In genomic region chr4:140880207-140880606, GRCm38 (mm10) we compare ENCODE assay signal across 25 mouse cellular contexts. TPM values are rescaled to one million over a fixed set of nuclear protein-coding genes. Genes with fewer than 3 reads are reported as not detected.
A peak's percentile ranks its signal among the peaks of the same experiment; 100 is the strongest.
DNase-seq lines count a peak whose midpoint lies in the region; ATAC-seq and TF ChIP-seq lines count a peak whose summit lies in the region.
"Had no signal": no experiment of that assay in that cellular context is flagged by ENCODE, and none has a peak within 500 bp of the region (broad histone marks: within the 10 kb centered on the region; RNA-seq: fewer than 3 reads in every experiment).

No protein-coding gene starts in this region.

- intact Hi-C loops in gastrocnemius, adult 2 months (cut with DNase I): loop anchor here (5.0 kb wide), 1 partner anchor 43 kb away; no protein-coding TSS in a partner anchor

- no peak for TF ChIP-seq CTCF in gastrocnemius, adult 2 months (IDR thresholded peaks at IDR 0.05)

- DNase-seq in gastrocnemius, adult 2 months: no peak
- no peak for DNase-seq in gastrocnemius, postnatal 10 days
- DNase-seq in intestine, embryonic 14.5 days (ENCODE audit: low spot score): peak; percentile 41
- peak; percentile 1 for DNase-seq in liver
- no peak for DNase-seq in liver, embryonic 11.5 days (ENCODE audit: low spot score)
- peak; percentile 5 for DNase-seq in urinary bladder, adult 2 months (ENCODE audit: low spot score)
- no peak for DNase-seq in urinary bladder, postnatal 10 days (ENCODE audit: low spot score)
- DNase-seq: cerebellum, adult 18-20 months; cerebellum, adult 9-10 months; heart, adult 2 months; heart, postnatal 10 days; heart, postnatal 4 days had no signal

- no peaks in the 10 kb centered on the region for H3K36me3 ChIP-seq in intestine, embryonic 14.5 days (ENCODE audit: control insufficient read depth, insufficient read depth, low read length)
- H3K36me3 ChIP-seq in intestine, embryonic 16.5 days (ENCODE audit: control insufficient read depth, insufficient read depth, low read length): no peaks in the 10 kb centered on the region
- H3K36me3 ChIP-seq in liver, embryonic 11.5 days (ENCODE audit: control insufficient read depth, insufficient read depth, low read length): no peaks in the 10 kb centered on the region
- H3K36me3 ChIP-seq: forebrain, embryonic 12.5 days; G1E; heart, embryonic 12.5 days; heart, embryonic 15.5 days had no signal

- 0 out of 2 replicates have a peak overlapping the region, but pooled peaks have one; percentile 16 for H3K27ac ChIP-seq in gastrocnemius, adult 2 months
- H3K27ac ChIP-seq in intestine, embryonic 14.5 days (ENCODE audit: low read depth): no peak overlapping the region
- no peak overlapping the region for H3K27ac ChIP-seq in intestine, embryonic 16.5 days (ENCODE audit: low read length)
- H3K27ac ChIP-seq in liver, embryonic 11.5 days (ENCODE audit: low read depth, low read length): no peak overlapping the region
- H3K27ac ChIP-seq: forebrain, embryonic 12.5 days; heart, adult 2 months; heart, embryonic 15.5 days; hindbrain, embryonic 14.5 days had no signal

- WGBS in intestine, embryonic 14.5 days: 82% methylated on average over 3 of the region's 3 CpGs
- 81% methylated on average over 3 of the region's 3 CpGs for WGBS in intestine, embryonic 16.5 days
- WGBS in liver, embryonic 11.5 days: 75% methylated on average over 3 of the region's 3 CpGs

- peaks cover 6% of the 10 kb centered on the region; the same call in 1 of the 2 replicates for H3K9me3 ChIP-seq in intestine, embryonic 14.5 days (ENCODE audit: control insufficient read depth, low read length)
- peaks cover 4% of the 10 kb centered on the region; the same call in 1 of the 2 replicates for H3K9me3 ChIP-seq in intestine, embryonic 16.5 days (ENCODE audit: control insufficient read depth, low read length)
- 0 out of 2 replicates have a peak, but pooled peaks cover 3% of the 10 kb centered on the region for H3K9me3 ChIP-seq in liver, embryonic 11.5 days (ENCODE audit: control insufficient read depth, low read length)
- H3K9me3 ChIP-seq: heart, embryonic 15.5 days had no signal

- no peak for ATAC-seq in intestine, embryonic 14.5 days (replicated peaks; ENCODE audit: low FRiP score, low TSS enrichment, low read depth)
- no peak for ATAC-seq in intestine, embryonic 16.5 days
- ATAC-seq in liver, embryonic 11.5 days (replicated peaks; ENCODE audit: low FRiP score): no peak
- ATAC-seq: forebrain, embryonic 16.5 days; inflammation-experienced regulatory T-cells, adult 6 months; Patski had no signal

- H3K4me2 ChIP-seq in intestine, embryonic 14.5 days (ENCODE audit: low read length): no peak overlapping the region
- no peak overlapping the region for H3K4me2 ChIP-seq in intestine, embryonic 16.5 days (ENCODE audit: low read depth, low read length)
- H3K4me2 ChIP-seq in liver, embryonic 11.5 days: no peak overlapping the region
- H3K4me2 ChIP-seq: forebrain, embryonic 12.5 days; heart, embryonic 12.5 days; heart, embryonic 15.5 days; hindbrain, embryonic 14.5 days had no signal

- no peaks in the 10 kb centered on the region for H3K27me3 ChIP-seq in intestine, embryonic 14.5 days (replicated peaks; ENCODE audit: control insufficient read depth, insufficient read depth, low read length)
- no peaks in the 10 kb centered on the region for H3K27me3 ChIP-seq in intestine, embryonic 16.5 days (replicated peaks; ENCODE audit: control insufficient read depth, insufficient read depth, low read length)
- no peaks in the 10 kb centered on the region for H3K27me3 ChIP-seq in liver, embryonic 11.5 days (replicated peaks; ENCODE audit: control insufficient read depth, insufficient read depth, low read length)
- H3K27me3 ChIP-seq: forebrain, embryonic 12.5 days; heart, embryonic 12.5 days; heart, embryonic 15.5 days; Patski had no signal

- H3K9ac ChIP-seq in intestine, embryonic 14.5 days (ENCODE audit: low read length): no peak overlapping the region
- no peak overlapping the region for H3K9ac ChIP-seq in intestine, embryonic 16.5 days (ENCODE audit: low read depth, low read length)
- H3K9ac ChIP-seq in liver, embryonic 11.5 days (ENCODE audit: low read depth, low read length): no peak overlapping the region
- H3K9ac ChIP-seq: forebrain, embryonic 12.5 days; heart, embryonic 12.5 days; heart, embryonic 15.5 days; hindbrain, embryonic 14.5 days had no signal

- H3K4me1 ChIP-seq in intestine, embryonic 14.5 days (replicated peaks; ENCODE audit: control insufficient read depth, insufficient read depth, low read length): no peaks in the 10 kb centered on the region
- H3K4me1 ChIP-seq in intestine, embryonic 16.5 days (ENCODE audit: control insufficient read depth, insufficient read depth, low read length): peaks cover 13% of the 10 kb centered on the region
- H3K4me1 ChIP-seq in liver, embryonic 11.5 days (replicated peaks; ENCODE audit: control insufficient read depth, insufficient read depth, low read length): no peaks in the 10 kb centered on the region
- H3K4me1 ChIP-seq: heart, embryonic 12.5 days; heart, embryonic 15.5 days had no signal

- no peak overlapping the region for H3K4me3 ChIP-seq in gastrocnemius, adult 2 months
- no peak overlapping the region for H3K4me3 ChIP-seq in intestine, embryonic 14.5 days (ENCODE audit: low read depth, low read length)
- H3K4me3 ChIP-seq in intestine, embryonic 16.5 days (ENCODE audit: low read length): no peak overlapping the region
- no peak overlapping the region for H3K4me3 ChIP-seq in liver, embryonic 11.5 days (ENCODE audit: low read depth, low read length)
- H3K4me3 ChIP-seq: forebrain, embryonic 12.5 days; heart, adult 2 months; heart, embryonic 12.5 days; heart, embryonic 15.5 days had no signal

RNA-seq across cellular contexts. Expression of gene Padi2, which starts 25.9 kb away (rescaled TPM):
- total RNA-seq in gastrocnemius, adult 2 months (2021): 100 to 1,000 TPM in 1 of 2 experiments, 10 to 100 TPM in 1; 77.0 to 273 TPM
- total RNA-seq in gastrocnemius, postnatal 10 days (2021): 100 to 1,000 TPM in 1 of 2 experiments, 10 to 100 TPM in 1; 96.8 to 105 TPM
- polyA plus RNA-seq in intestine, embryonic 14.5 days (2014; fragmentation: Nextera tagmentation; extraction: Ambion mirVana): 1.9 and 2.5 TPM in 2 replicates
- polyA plus RNA-seq in intestine, embryonic 16.5 days (2015; fragmentation: Nextera tagmentation; extraction: Ambion mirVana): 3.0 and 3.5 TPM in 2 replicates
- polyA plus RNA-seq in liver, embryonic 11.5 days (2014; fragmentation: Nextera tagmentation; extraction: Ambion mirVana): 2.4 and 2.8 TPM in 2 replicates
- polyA plus RNA-seq in urinary bladder, adult 2 months (2012; rRNA removed): 1.7 and 1.8 TPM in 2 replicates

RNA-seq across cellular contexts. Expression of gene Padi1, which starts 34.6 kb away (rescaled TPM):
- under 1 TPM in 1 of 2 experiments, not detected in 1; 0.22 TPM for total RNA-seq in gastrocnemius, adult 2 months (2021)
- total RNA-seq in gastrocnemius, postnatal 10 days (2021): under 1 TPM in 1 of 2 experiments, not detected in 1; 0.09 TPM
- polyA plus RNA-seq in intestine, embryonic 14.5 days (2014; fragmentation: Nextera tagmentation; extraction: Ambion mirVana): 0.16 TPM in 1 of 2 replicates, not detected in the other
- 0.28 and 0.43 TPM in 2 replicates for polyA plus RNA-seq in intestine, embryonic 16.5 days (2015; fragmentation: Nextera tagmentation; extraction: Ambion mirVana)
- polyA plus RNA-seq in liver, embryonic 11.5 days (2014; fragmentation: Nextera tagmentation; extraction: Ambion mirVana): 0.06 and 0.11 TPM in 2 replicates
- polyA plus RNA-seq in urinary bladder, adult 2 months (2012; rRNA removed): 1.0 and 1.2 TPM in 2 replicates
- total RNA-seq: adrenal gland, adult 18-20 months; adrenal gland, postnatal 10 days; adrenal gland, postnatal 36 days; heart, adult 2 months; heart, postnatal 10 days; heart, postnatal 4 days; hindbrain, postnatal 0 days had no signal
- polyA plus RNA-seq: forebrain, embryonic 16.5 days; hindbrain, embryonic 14.5 days; hindbrain, postnatal 0 days had no signal

Comparison
In these comparisons a context has a peak if more than half of its experiments do, and no peak if none do; other contexts are left out.
1. DNase-seq: peak in intestine, embryonic 14.5 days (single experiment), liver (single experiment) and urinary bladder, adult 2 months (single experiment); none in gastrocnemius, adult 2 months (single experiment), gastrocnemius, postnatal 10 days (single experiment), liver, embryonic 11.5 days (single experiment) and urinary bladder, postnatal 10 days (single experiment).